Mouse (Mus musculus) layer of hippocampus, adult 9-11 months (tissue): ENCODE results near the gene Gm20903.
"Not testable (repeated sequence)": the region's sequence is repeated elsewhere in the genome, so short reads cannot be mapped to it uniquely, and the experiment has no call there.

ENCODE experiments used
- DNase-seq: peaks from one replicate; pipeline ENCODE4 v3.0.0; 2022

The Gm20903 gene

GRCm38 (mm10) chrY:73669015-73669414 is at the start of gene Gm20903:
Gene Gm20903, plus strand, starts transcription at chrY:73669315.
- not testable (repeated sequence) for DNase-seq
